Mouse (Mus musculus) cerebellum, postnatal 25 days (tissue): ENCODE results near the gene Shb.

Source experiments
- DNase-seq, 2 experiments: peaks; one replicate each; pipeline ENCODE4 v3.0.0; 2021; ENCODE audit warnings: mixed read lengths in 2 of 2

Shb gene

GRCm38 (mm10) chr4:45447196-45447595 lies 85.1 kb downstream of the Shb start:
- DNase-seq: no peak

GRCm38 (mm10) chr4:45445235-45445634 lies 87.0 kb downstream of the Shb start:
- DNase-seq: no peak

GRCm38 (mm10) chr4:45444813-45445212 lies 87.5 kb downstream of the Shb start:
- no peak for DNase-seq

GRCm38 (mm10) chr4:45443652-45444051 lies 88.6 kb downstream of the Shb start:
- no peak for DNase-seq

GRCm38 (mm10) chr4:45442237-45442636 lies 90.0 kb downstream of the Shb start:
- no peak for DNase-seq

GRCm38 (mm10) chr4:45441778-45442177 lies 90.5 kb downstream of the Shb start:
- DNase-seq: no peak

GRCm38 (mm10) chr4:45439281-45439680 lies 93.0 kb downstream of the Shb start:
- no peak for DNase-seq

- DNase-seq: no peak
Measured at GRCm38 (mm10) chr4:45437010-45437409, 95.3 kb downstream of the Shb start.

GRCm38 (mm10) chr4:45436383-45436913 lies 95.8 kb downstream of the Shb start:
- no peak for DNase-seq

- DNase-seq: no peak
Measured at GRCm38 (mm10) chr4:45435899-45436298, 96.4 kb downstream of the Shb start.

GRCm38 (mm10) chr4:45434681-45435080 lies 97.6 kb downstream of the Shb start:
- no peak for DNase-seq

- DNase-seq: peak in 1 of 2 experiments; percentile 38
Measured at GRCm38 (mm10) chr4:45434071-45434470, 98.2 kb downstream of the Shb start.

- DNase-seq: peak in 1 of 2 experiments; percentile 23
Measured at GRCm38 (mm10) chr4:45431806-45432205, 100.5 kb downstream of the Shb start.

GRCm38 (mm10) chr4:45431316-45431715 lies 101.0 kb downstream of the Shb start:
- DNase-seq: peak; percentile 55 to 67

- DNase-seq: peak; percentile 23 to 34
Measured at GRCm38 (mm10) chr4:45429451-45429850, 102.8 kb downstream of the Shb start.

- peak in 1 of 2 experiments; percentile 30 for DNase-seq
Measured at GRCm38 (mm10) chr4:45426724-45427457, 105.4 kb downstream of the Shb start.

GRCm38 (mm10) chr4:45423406-45423805 lies 108.9 kb downstream of the Shb start:
- no peak for DNase-seq

- DNase-seq: no peak
Measured at GRCm38 (mm10) chr4:45422640-45423039, 109.6 kb downstream of the Shb start.

GRCm38 (mm10) chr4:45421519-45422260 lies 110.6 kb downstream of the Shb start:
- no peak for DNase-seq

- no peak for DNase-seq
Measured at GRCm38 (mm10) chr4:45420733-45421132, 111.5 kb downstream of the Shb start.

GRCm38 (mm10) chr4:45419051-45419450 lies 113.2 kb downstream of the Shb start:
- no peak for DNase-seq

- peak; percentile 55 to 74 for DNase-seq
Measured at GRCm38 (mm10) chr4:45418229-45418950, 113.9 kb downstream of the Shb start.

- peak in 1 of 2 experiments; percentile 48 for DNase-seq
Measured at GRCm38 (mm10) chr4:45416314-45416713, 116.0 kb downstream of the Shb start.
